Mouse (Mus musculus) cerebellum, adult 8-10 months (tissue): ENCODE results near the gene Nmnat3.

Experiments used
- DNase-seq: peaks from one replicate; pipeline ENCODE4 v3.0.0; 2022

The Nmnat3 gene

GRCm38 (mm10) chr9:98424291-98424690 lies 137.1 kb downstream of the Nmnat3 start:
- DNase-seq = no peak

GRCm38 (mm10) chr9:98424725-98425210 lies 137.5 kb downstream of the Nmnat3 start:
- DNase-seq = no peak

- DNase-seq = no peak
These were observed 138.2 kb downstream of the Nmnat3 start for GRCm38 (mm10) chr9:98425351-98425880.

GRCm38 (mm10) chr9:98427906-98428517 lies 140.8 kb downstream of the Nmnat3 start:
- DNase-seq = no peak

- no peak for DNase-seq
These were observed 141.5 kb downstream of the Nmnat3 start for GRCm38 (mm10) chr9:98428783-98429182.

GRCm38 (mm10) chr9:98429806-98430205 lies 142.6 kb downstream of the Nmnat3 start:
- DNase-seq = no peak

GRCm38 (mm10) chr9:98430528-98430927 lies 143.3 kb downstream of the Nmnat3 start:
- no peak for DNase-seq

- DNase-seq = no peak
These were observed 145.8 kb downstream of the Nmnat3 start for GRCm38 (mm10) chr9:98433021-98433420.

- DNase-seq = no peak
These were observed 146.8 kb downstream of the Nmnat3 start for GRCm38 (mm10) chr9:98433956-98434588.

GRCm38 (mm10) chr9:98437819-98438218 lies 150.6 kb downstream of the Nmnat3 start:
- DNase-seq = no peak

GRCm38 (mm10) chr9:98439091-98439490 lies 151.9 kb downstream of the Nmnat3 start:
- DNase-seq = no peak

GRCm38 (mm10) chr9:98442638-98443037 lies 155.4 kb downstream of the Nmnat3 start:
- no peak for DNase-seq

GRCm38 (mm10) chr9:98445359-98446149 lies 158.3 kb downstream of the Nmnat3 start:
- no peak for DNase-seq

- no peak for DNase-seq
These were observed 163.7 kb downstream of the Nmnat3 start for GRCm38 (mm10) chr9:98450976-98451375.

GRCm38 (mm10) chr9:98466709-98467108 lies 179.5 kb downstream of the Nmnat3 start:
- no peak for DNase-seq
